Mouse (Mus musculus) stomach, postnatal 0 days (tissue): ENCODE data around the gene Ankef1.

Experiments used
- CTCF ChIP-seq: IDR thresholded peaks from 2 replicates; pipeline ENCODE4 v1.5.1; 2016; ENCODE audit warnings: antibody characterized with exemption, low read depth, mild to moderate bottlenecking, moderate library complexity
- EP300 ChIP-seq: optimal IDR thresholded peaks from 2 replicates; pipeline ENCODE3; 2016; ENCODE audit warnings: antibody characterized with exemption

DNA sequence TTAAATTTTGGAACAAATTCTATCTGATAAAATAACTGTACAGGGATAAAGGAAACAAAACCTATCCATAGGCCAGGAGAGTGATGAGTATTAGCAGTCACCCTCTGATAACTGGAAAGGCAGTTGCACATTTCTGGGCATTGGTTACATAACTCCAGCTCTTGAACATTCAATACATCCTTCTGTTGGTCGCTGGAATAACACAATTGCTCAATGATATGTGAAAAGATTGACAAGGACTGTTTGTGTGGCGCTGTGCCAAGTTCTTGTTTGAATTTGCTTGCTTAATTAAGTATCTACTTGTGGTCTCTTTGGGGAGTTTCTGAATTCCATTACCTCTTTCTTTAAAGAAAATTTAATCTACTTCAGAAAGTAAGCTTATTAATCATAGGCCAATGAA is 81.1 kb downstream of the Ankef1 start:
- TF ChIP-seq CTCF (no peak), EP300 (no peak)
